Mouse (Mus musculus) forebrain, postnatal 0 days (tissue): ENCODE measurements around the gene Anapc11. TPM values are rescaled to one million over a fixed set of nuclear protein-coding genes. Genes with fewer than 3 reads are reported as not detected.
"Not testable (repeated sequence)": the region's sequence is repeated elsewhere in the genome, so short reads cannot be mapped to it uniquely, and the experiment has no call there.

Source experiments
- ATAC-seq: fragments of 200-750 bp; cut with Nextera tagmentation; 2 replicates; pipeline ENCODE4 v1.8.0; 2017; ENCODE audit warnings: mild to moderate bottlenecking, moderate library complexity
- DNase-seq: peaks from one replicate; pipeline ENCODE4 v3.0.0-alpha.2; 2015
- H3K27ac ChIP-seq: fragments of 300-500 bp; sonication (generic); 2 replicates; pipeline ENCODE4 v1.5.1; 2014; ENCODE audit warnings: low read depth, mild to moderate bottlenecking, antibody characterized with exemption, low read length, moderate library complexity, mixed read lengths
- H3K27me3 ChIP-seq: fragments of 300-500 bp; sonication (generic); 2 replicates; pipeline ENCODE4 v1.6.1; 2014; ENCODE audit warnings: mild to moderate bottlenecking, low read length, mixed read lengths; ENCODE audit not compliant: insufficient read depth
- H3K36me3 ChIP-seq: fragments of 300-500 bp; sonication (generic); 2 replicates; pipeline ENCODE4 v1.6.1; 2014; ENCODE audit warnings: mild to moderate bottlenecking, moderate library complexity; ENCODE audit not compliant: insufficient read depth
- H3K4me1 ChIP-seq: fragments of 300-500 bp; sonication (generic); 2 replicates; pipeline ENCODE4 v1.6.1; 2014; ENCODE audit warnings: antibody characterized with exemption; ENCODE audit not compliant: insufficient read depth
- H3K4me2 ChIP-seq: fragments of 300-500 bp; sonication (generic); 2 replicates; pipeline ENCODE4 v1.6.1; 2014; ENCODE audit warnings: low read depth, mild to moderate bottlenecking, moderate library complexity
- H3K4me3 ChIP-seq: fragments of 300-500 bp; sonication (generic); 2 replicates; pipeline ENCODE4 v1.5.1; 2014; ENCODE audit warnings: low read depth, low read length, mixed read lengths
- H3K9ac ChIP-seq: fragments of 300-500 bp; sonication (generic); 2 replicates; pipeline ENCODE4 v1.6.1; 2014; ENCODE audit warnings: mild to moderate bottlenecking
- H3K9me3 ChIP-seq: fragments of 300-500 bp; sonication (generic); 2 replicates; pipeline ENCODE4 v1.6.1; 2016; ENCODE audit warnings: low read length
- CTCF ChIP-seq: sonication (generic); IDR thresholded peaks from 2 replicates; pipeline ENCODE4 v1.5.1; 2016; ENCODE audit warnings: antibody characterized with exemption, control low read depth, low read depth
- WGBS: fragments of 180-500 bp; shearing (Covaris S2); extraction: QIAGEN DNeasy Blood & Tissue Kit; methylation state at CpG from one replicate; pipeline ENCODE4 v1.1.7; 2014; 5-methylcytosine and 5-hydroxymethylcytosine counted together
- polyA plus RNA-seq: library from polyadenylated mRNA; unstranded; fragments of >200 nt; fragmentation: Nextera tagmentation; extraction: Ambion mirVana; gene quantifications from 2 replicates; pipeline ENCODE4 v1.2.1, GENCODE M21; 2015
- total RNA-seq: library from RNA; depleted of rRNA; stranded (reverse); fragments of >200 nt; gene quantifications from 2 replicates; pipeline ENCODE4 v1.2.3, GENCODE M21; 2014

Gene Anapc11
- total and polyA plus RNA-seq, 2 experiments from 2014 or later = 54.2 to 207 TPM

- Histone ChIP-seq H3K27me3 (no peaks in the 10 kb centered on the region), H3K4me1 (peaks cover 9% of the 10 kb centered on the region), H3K4me3 (peak overlapping the region; percentile 93), H3K9me3 (no peaks in the 10 kb centered on the region), H3K4me2 (peak overlapping the region; percentile 94), H3K27ac (peak overlapping the region; percentile 98), H3K36me3 (peaks cover 26% of the 10 kb centered on the region), H3K9ac (peak overlapping the region; percentile 90)
- 63% methylated on average over 15 of the region's 15 CpGs for WGBS
- TF ChIP-seq CTCF = peak; percentile 94
- ATAC-seq (no peak), DNase-seq (peak; percentile 86)
Measured at GRCm38 (mm10) chr11:120579316-120580107, 18.7 kb upstream of the Anapc11 start.

- no peaks in the 10 kb centered on the region for H3K9me3 ChIP-seq
- ATAC-seq (no peak), DNase-seq (no peak)
- H3K9ac ChIP-seq = peak overlapping the region; percentile 90
- H3K27me3 ChIP-seq = no peaks in the 10 kb centered on the region
- peaks cover 9% of the 10 kb centered on the region for H3K4me1 ChIP-seq
- 58% methylated on average over 7 of the region's 7 CpGs for WGBS
- TF ChIP-seq CTCF = no peak
- peak overlapping the region; percentile 94 for H3K4me2 ChIP-seq
- peaks cover 28% of the 10 kb centered on the region for H3K36me3 ChIP-seq
- peak overlapping the region; percentile 98 for H3K27ac ChIP-seq
- H3K4me3 ChIP-seq = peak overlapping the region; percentile 93
Measured at GRCm38 (mm10) chr11:120580190-120580589, 18.0 kb upstream of the Anapc11 start.

- H3K4me2 ChIP-seq = peak overlapping the region; percentile 94
- H3K9me3 ChIP-seq = no peaks in the 10 kb centered on the region
- H3K27ac ChIP-seq = peak overlapping the region; percentile 98
- peak overlapping the region; percentile 90 for H3K9ac ChIP-seq
- TF ChIP-seq CTCF = no peak
- DNase-seq (peak; percentile 55), ATAC-seq (peak; percentile 24)
- H3K4me1 ChIP-seq = peaks cover 9% of the 10 kb centered on the region
- H3K27me3 ChIP-seq = no peaks in the 10 kb centered on the region
- peaks cover 35% of the 10 kb centered on the region for H3K36me3 ChIP-seq
- 1% methylated on average over 32 of the region's 44 CpGs for WGBS
- peak overlapping the region; percentile 93 for H3K4me3 ChIP-seq
Measured at GRCm38 (mm10) chr11:120580871-120581331, 17.3 kb upstream of the Anapc11 start.

GRCm38 (mm10) chr11:120581490-120582267 lies 16.5 kb upstream of the Anapc11 start, which contains the start of gene Arhgdia:
Arhgdia (minus strand) TSS chr11:120581624.
- Histone ChIP-seq H3K36me3 (peaks cover 42% of the 10 kb centered on the region), H3K9ac (peak within 1 kb of the TSS; percentile 90), H3K4me3 (peak within 1 kb of the TSS; percentile 93), H3K4me2 (peak within 1 kb of the TSS; percentile 94), H3K9me3 (no peaks in the 10 kb centered on the region), H3K27ac (peak within 1 kb of the TSS; percentile 98), H3K4me1 (peaks cover 9% of the 10 kb centered on the region), H3K27me3 (no peaks in the 10 kb centered on the region)
- TF ChIP-seq CTCF = peak; percentile 67
- 4% methylated on average over 71 of the region's 75 CpGs for WGBS
- ATAC-seq (peak; percentile 81), DNase-seq (peak; percentile 94)

- H3K4me1 ChIP-seq = peaks cover 9% of the 10 kb centered on the region
- 78% methylated on average over 8 of the region's 8 CpGs for WGBS
- H3K9me3 ChIP-seq = no peaks in the 10 kb centered on the region
- H3K36me3 ChIP-seq = peaks cover 45% of the 10 kb centered on the region
- peak overlapping the region; percentile 93 for H3K4me3 ChIP-seq
- TF ChIP-seq CTCF = peak; percentile 51
- H3K27me3 ChIP-seq = no peaks in the 10 kb centered on the region
- no peak for ATAC-seq
- DNase-seq = peak; percentile 41
- peak overlapping the region; percentile 94 for H3K4me2 ChIP-seq
- peak overlapping the region; percentile 98 for H3K27ac ChIP-seq
- peak overlapping the region; percentile 90 for H3K9ac ChIP-seq
Measured at GRCm38 (mm10) chr11:120582268-120582981, 15.8 kb upstream of the Anapc11 start.

GRCm38 (mm10) chr11:120582982-120583293 lies 15.3 kb upstream of the Anapc11 start:
- not testable (repeated sequence) for H3K9me3 ChIP-seq, H3K9ac ChIP-seq, H3K4me3 ChIP-seq, H3K4me2 ChIP-seq, H3K27ac ChIP-seq, ATAC-seq, H3K27me3 ChIP-seq, H3K4me1 ChIP-seq, DNase-seq
- WGBS = 89% methylated on average over 2 of the region's 2 CpGs
- H3K36me3 ChIP-seq = peaks cover 45% of the 10 kb centered on the region
